Mouse (Mus musculus) spleen, postnatal 10 days (tissue): ENCODE results near the gene Cdk8.
A peak's percentile ranks its signal among the peaks of the same experiment; 100 is the strongest.

ENCODE experiments used
- DNase-seq, 2 experiments: peaks; one replicate each; pipeline ENCODE4 v3.0.0; 2021 to 2022; ENCODE audit warnings: low spot score in 2 of 2

Gene Cdk8

DNA sequence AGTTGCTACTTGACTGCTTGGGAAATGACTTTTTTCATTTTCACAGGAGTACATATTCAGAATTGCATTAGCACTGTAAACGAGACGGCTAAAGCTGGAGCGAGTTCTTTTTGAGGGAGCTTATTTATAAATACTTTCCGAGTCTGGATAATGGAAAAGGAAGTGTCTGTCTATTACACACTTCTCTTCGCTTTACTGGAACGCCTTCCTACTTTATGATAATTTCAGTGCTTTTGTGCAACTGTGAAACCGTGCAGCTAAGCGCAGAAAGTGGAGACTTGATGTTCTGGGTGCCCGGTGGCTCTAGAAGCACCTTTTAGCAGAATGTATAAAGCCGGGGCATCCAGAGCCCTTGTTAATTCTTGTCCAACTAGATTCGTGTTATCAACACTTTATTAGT is 1.8 kb downstream of the Cdk8 start:
- no peak for DNase-seq

GRCm38 (mm10) chr5:146234336-146234735 is 3.3 kb downstream of the Cdk8 start:
- DNase-seq: no peak

DNA sequence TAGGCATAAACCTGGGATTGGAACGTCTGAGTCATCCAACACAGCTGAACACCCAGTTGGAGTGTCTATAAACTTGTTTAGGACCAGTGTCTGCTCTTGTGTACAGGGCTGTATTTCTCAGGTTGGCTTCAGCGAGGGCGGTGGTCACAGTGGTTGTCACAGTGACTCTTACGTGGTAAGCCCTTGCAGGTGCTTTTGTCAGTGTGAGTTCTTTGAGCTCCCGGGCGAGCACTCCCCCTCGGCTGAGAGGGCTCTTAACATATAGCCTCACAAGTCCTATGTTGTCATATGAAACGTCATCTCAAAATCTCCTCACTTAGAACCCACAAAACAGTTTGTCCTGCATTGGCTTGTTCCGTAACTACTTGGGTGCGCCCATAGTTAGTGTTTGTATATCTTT is 7.2 kb downstream of the Cdk8 start:
- no peak for DNase-seq

DNA sequence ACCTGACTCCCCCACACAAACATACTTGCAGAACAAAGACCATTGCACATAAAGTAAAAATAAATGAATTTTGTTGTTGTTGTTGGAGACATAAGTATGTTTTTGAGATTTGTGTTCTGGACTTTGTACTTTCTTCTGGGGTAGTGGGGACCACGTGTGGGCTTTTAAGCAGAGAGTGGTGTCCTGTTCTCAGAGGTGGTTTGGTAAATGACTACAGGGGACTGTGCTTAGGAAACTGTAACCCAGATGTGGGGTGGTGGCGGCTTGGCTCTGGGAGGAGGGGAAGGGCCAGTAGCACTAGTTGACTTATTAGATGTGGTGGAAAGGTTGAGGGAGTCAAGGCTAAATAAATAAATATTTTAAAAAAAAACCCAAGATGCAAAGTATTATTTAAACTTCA is 9.7 kb downstream of the Cdk8 start:
- DNase-seq: no peak

GRCm38 (mm10) chr5:146241202-146241601 is 10.2 kb downstream of the Cdk8 start:
- DNase-seq: no peak

DNA sequence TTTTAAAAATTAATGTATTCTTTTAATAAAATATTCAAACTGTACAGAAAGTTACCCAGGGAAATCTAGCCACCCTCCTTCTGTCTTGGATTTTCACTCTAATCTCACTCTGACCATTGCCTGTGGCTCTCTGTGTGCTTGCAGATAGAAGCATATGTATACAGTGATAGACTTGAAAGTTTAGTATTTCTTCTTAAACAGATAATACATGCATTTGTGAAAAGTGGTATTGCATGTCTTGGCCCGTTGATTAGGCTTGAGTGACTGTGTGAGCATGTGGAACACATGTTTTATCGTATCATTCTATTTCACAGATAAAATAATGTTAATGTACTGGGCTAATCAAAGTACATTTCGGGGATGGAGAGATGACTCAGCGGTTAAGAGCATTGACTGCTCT is 14.2 kb downstream of the Cdk8 start:
- DNase-seq: no peak

DNA sequence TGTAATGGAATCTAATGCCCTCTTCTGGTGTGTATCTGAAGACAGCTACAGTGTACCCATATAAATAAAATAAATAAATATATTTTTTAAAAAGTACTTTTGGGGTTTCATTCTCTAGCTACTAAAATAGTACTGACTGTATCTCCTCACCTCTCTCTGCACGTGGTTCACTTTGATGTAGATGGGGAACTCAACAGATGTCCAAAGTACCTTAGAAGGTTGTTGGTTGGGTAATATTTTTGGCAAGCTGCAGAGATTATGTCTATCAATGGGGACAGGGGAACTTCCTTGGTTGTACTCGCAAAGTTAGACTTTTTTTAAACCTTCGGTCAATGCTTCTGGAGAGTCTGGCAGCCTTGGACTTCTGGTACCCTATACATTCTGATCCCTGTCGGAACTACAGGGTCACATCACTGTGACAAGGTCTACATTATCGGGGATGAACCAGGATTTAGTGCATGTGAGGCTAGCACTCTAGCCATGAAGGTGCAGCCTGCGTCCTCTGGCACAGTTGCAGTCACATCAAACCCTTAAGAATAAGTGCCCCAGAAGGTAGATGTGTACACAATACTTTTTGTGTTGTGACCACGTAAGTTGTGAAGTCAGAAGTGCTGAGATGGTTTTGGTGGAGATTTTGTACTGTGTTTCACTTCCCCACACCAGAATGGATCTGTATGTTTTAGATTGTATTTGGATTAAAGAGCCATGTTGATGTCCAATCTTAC is 14.8 kb downstream of the Cdk8 start:
- DNase-seq: no peak

DNA sequence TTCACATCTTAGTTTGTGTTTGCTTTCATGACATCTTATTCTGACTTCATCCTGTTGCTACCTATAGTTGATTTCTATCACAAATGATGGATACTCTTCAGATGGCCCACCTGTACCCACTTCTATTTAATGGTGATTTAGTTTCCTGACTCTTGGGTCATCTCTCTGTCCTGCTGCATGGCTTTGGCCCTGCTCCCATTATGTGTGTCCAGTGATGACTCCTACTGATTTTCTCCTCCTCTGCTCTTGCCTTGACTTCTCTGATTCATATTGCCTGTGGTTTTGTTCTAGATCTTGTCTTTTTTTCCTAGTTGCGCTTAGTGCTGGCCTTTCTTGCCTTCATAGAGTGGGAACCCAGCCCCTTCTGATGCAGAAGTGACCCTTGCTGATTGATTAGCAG is 15.4 kb downstream of the Cdk8 start:
- no peak for DNase-seq

- DNase-seq: no peak
Observed at GRCm38 (mm10) chr5:146247709-146248108, 16.7 kb downstream of the Cdk8 start.

GRCm38 (mm10) chr5:146248746-146249145 is 17.7 kb downstream of the Cdk8 start:
- DNase-seq: no peak

GRCm38 (mm10) chr5:146250369-146251075 is 19.5 kb downstream of the Cdk8 start:
- DNase-seq: peak in 1 of 2 experiments; percentile 40

GRCm38 (mm10) chr5:146251663-146252429 is 20.8 kb downstream of the Cdk8 start:
- DNase-seq: no peak

GRCm38 (mm10) chr5:146253644-146254043 is 22.6 kb downstream of the Cdk8 start:
- DNase-seq: no peak

- no peak for DNase-seq
Observed at GRCm38 (mm10) chr5:146260003-146260402, 29.0 kb downstream of the Cdk8 start.

DNA sequence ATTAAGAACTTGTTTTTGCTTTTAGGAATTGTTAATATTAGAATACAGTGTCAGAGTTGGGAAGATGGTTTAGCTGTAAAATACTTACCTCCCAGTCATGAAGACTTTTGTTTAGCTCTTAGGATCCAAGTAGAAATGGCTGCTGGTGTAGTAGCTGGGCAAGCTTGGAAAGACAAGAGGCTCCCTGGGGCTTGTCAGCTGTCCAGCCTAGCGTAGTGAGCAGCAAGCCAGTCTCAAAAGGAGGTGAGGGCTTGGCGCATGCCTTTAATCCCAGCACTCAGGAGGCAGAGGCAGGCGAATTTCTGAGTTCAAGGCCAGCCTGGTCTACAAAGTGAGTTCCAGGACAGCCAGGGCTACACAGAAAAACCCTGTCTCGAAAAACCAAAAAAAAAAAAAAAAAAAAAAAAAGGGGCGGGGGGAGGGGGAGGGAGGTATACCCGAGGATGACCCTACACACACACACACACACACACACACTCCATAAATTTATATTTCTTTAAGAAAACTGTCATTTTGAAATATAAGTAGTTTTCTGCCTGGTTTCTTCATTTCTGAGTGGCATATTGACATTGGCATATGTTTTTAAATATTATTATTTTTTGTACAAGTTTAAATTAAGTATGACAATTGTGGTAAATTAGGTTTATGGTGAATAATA is 35.0 kb downstream of the Cdk8 start:
- DNase-seq: no peak

DNA sequence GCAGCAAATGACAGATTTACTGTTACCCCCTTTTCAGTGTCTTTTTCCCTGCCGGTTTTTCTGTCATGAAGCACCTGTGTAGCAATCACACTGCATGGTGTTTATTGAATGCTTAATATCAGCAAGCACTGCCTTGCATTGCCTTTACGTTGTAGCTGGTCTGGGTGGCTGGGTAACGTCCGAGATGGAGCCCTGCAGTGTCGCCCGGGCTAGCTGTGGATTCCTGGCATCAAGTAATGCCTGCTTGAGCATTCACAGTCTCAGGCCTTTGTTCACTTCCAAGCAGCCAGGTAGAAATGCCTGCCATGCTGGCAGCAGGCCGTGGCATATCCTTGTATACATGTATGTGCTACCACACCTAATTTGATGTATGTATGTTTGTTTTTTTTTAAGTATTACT is 36.7 kb downstream of the Cdk8 start:
- no peak for DNase-seq

- DNase-seq: no peak
Observed at GRCm38 (mm10) chr5:146270593-146270992, 39.6 kb downstream of the Cdk8 start.

- no peak for DNase-seq
Observed at GRCm38 (mm10) chr5:146271662-146272061, 40.6 kb downstream of the Cdk8 start.

DNA sequence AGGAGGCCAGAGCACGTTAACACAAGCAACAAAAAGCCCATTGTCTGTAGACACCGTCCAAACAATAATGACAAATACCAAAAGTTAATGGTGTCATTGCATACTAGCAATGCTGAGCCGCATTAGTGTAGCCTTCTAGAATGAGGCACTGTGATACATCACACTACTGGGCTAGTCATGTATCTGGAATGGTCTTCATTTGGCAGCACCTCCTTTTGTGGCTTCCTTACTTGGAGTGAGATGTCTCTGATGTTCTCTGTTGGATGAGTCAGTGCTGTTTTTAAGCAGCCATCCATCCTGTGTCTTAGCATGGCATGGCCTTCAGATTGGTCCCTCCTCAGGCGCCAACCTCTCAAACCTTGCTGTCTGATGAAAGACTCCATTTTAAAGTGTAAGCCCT is 42.1 kb downstream of the Cdk8 start:
- no peak for DNase-seq

DNA sequence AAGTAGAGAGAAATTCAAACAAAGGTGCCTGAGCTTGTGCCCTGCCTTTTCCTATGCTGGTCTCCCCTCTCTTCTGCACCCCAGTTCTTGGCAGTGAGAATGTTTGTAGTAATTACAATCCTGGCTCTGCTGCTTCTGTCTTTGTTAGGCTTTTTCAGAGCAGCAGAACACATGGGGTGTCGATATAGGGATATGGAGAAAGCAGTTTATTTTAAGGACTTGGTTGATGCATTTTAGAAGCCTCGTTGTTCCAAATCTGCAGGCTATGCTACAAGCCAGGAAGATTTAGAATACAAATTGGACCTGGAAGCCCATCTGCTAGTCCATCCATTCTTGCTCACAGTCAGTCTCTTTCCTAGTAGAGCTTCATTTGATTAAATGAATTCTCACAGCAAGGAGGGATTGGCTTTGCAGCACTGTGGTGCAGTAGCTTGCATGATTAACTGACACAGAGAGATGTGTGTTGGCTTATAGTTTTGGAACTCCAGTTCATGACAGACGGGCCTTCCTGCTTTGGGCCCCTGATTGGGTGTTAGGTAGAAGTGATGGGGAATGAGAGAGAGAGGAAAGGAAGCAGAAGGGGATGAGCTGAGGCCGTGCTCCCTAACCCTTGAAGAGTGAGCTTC is 43.5 kb downstream of the Cdk8 start:
- no peak for DNase-seq

- DNase-seq: no peak
Observed at GRCm38 (mm10) chr5:146277513-146277912, 46.5 kb downstream of the Cdk8 start.

GRCm38 (mm10) chr5:146280012-146280411 is 49.0 kb downstream of the Cdk8 start:
- DNase-seq: no peak
